Mouse (Mus musculus) heart, postnatal 0 days (tissue): ENCODE measurements around the gene Khdrbs1. TPM values are rescaled to one million over a fixed set of nuclear protein-coding genes. Genes with fewer than 3 reads are reported as not detected.
"Not testable (repeated sequence)": the region's sequence is repeated elsewhere in the genome, so short reads cannot be mapped to it uniquely, and the experiment has no call there.

Experiments
- ATAC-seq: fragments of 200-750 bp; cut with Nextera tagmentation; 2 replicates; pipeline ENCODE4 v1.8.0; 2017; ENCODE audit warnings: low read depth, moderate number of reproducible peaks, moderate library complexity; ENCODE audit not compliant: insufficient read depth
- DNase-seq: peaks from one replicate; pipeline ENCODE4 v3.0.0-alpha.2; 2016; ENCODE audit warnings: low spot score
- H3K27ac ChIP-seq: fragments of 300-500 bp; sonication (generic); 2 replicates; pipeline ENCODE4 v1.5.1; 2014; ENCODE audit warnings: low read depth, mild to moderate bottlenecking
- H3K27me3 ChIP-seq: fragments of 300-500 bp; sonication (generic); 2 replicates; pipeline ENCODE4 v1.6.1; 2014; ENCODE audit warnings: low read length, mixed read lengths; ENCODE audit not compliant: control insufficient read depth, insufficient read depth
- H3K36me3 ChIP-seq: fragments of 300-500 bp; sonication (generic); replicated peaks from 2 replicates; pipeline ENCODE4 v1.6.1; 2014; ENCODE audit warnings: low read length, mixed read lengths; ENCODE audit not compliant: control insufficient read depth, insufficient read depth
- H3K4me1 ChIP-seq: fragments of 300-500 bp; sonication (generic); 2 replicates; pipeline ENCODE4 v1.6.1; 2014; ENCODE audit warnings: antibody characterized with exemption; ENCODE audit not compliant: control insufficient read depth, insufficient read depth
- H3K4me2 ChIP-seq: fragments of 300-500 bp; sonication (generic); 2 replicates; pipeline ENCODE4 v1.6.1; 2014; ENCODE audit warnings: low read depth, mild to moderate bottlenecking, low read length, moderate library complexity
- H3K4me3 ChIP-seq: fragments of 300-500 bp; sonication (generic); 2 replicates; pipeline ENCODE4 v1.5.1; 2014; ENCODE audit warnings: low read depth, low read length
- H3K9ac ChIP-seq: fragments of 300-500 bp; sonication (generic); replicated peaks from 2 replicates; pipeline ENCODE4 v1.6.1; 2014; ENCODE audit warnings: low read depth, low read length, mixed read lengths
- H3K9me3 ChIP-seq: fragments of 300-500 bp; sonication (generic); replicated peaks from 2 replicates; pipeline ENCODE4 v1.6.1; 2016; ENCODE audit warnings: low read length; ENCODE audit not compliant: control insufficient read depth
- CTCF ChIP-seq: IDR thresholded peaks from 2 replicates; pipeline ENCODE4 v1.5.1; 2016; ENCODE audit warnings: antibody characterized with exemption, control low read depth, low read depth
- EP300 ChIP-seq: IDR thresholded peaks from 2 replicates; pipeline ENCODE4 v1.6.1; 2016; ENCODE audit warnings: antibody characterized with exemption, low read depth
- WGBS: fragments of 180-500 bp; shearing (Covaris S2); extraction: QIAGEN DNeasy Blood & Tissue Kit; methylation state at CpG from one replicate; pipeline ENCODE4 v1.1.7; 2014; 5-methylcytosine and 5-hydroxymethylcytosine counted together
- polyA plus RNA-seq: library from polyadenylated mRNA; unstranded; fragments of >200 nt; fragmentation: Nextera tagmentation; extraction: Ambion mirVana; gene quantifications from 2 replicates; pipeline ENCODE4 v1.2.1, GENCODE M21; 2015
- total RNA-seq: library from RNA; depleted of rRNA; stranded (reverse); fragments of >200 nt; gene quantifications from 2 replicates; pipeline ENCODE4 v1.2.3, GENCODE M21; 2014; ENCODE audit warnings: low replicate concordance

Khdrbs1 gene
- total and polyA plus RNA-seq, 2 experiments from 2014 or later: 43.5 to 44.7 TPM

- TF ChIP-seq EP300: no peak
- no peak for TF ChIP-seq CTCF
- H3K27me3 ChIP-seq: no peaks in the 10 kb centered on the region
- H3K27ac ChIP-seq: no peak overlapping the region
- H3K36me3 ChIP-seq: no peaks in the 10 kb centered on the region
- H3K9ac ChIP-seq: no peak overlapping the region
- no peak for DNase-seq
- H3K4me2 ChIP-seq: no peak overlapping the region
- H3K4me3 ChIP-seq: no peak overlapping the region
- no peak for ATAC-seq
- H3K4me1 ChIP-seq: peaks cover 16% of the 10 kb centered on the region
- H3K9me3 ChIP-seq: no peaks in the 10 kb centered on the region
- 68% methylated on average over 1 of the region's 1 CpGs for WGBS
Measured at GRCm38 (mm10) chr4:129736173-129736572, 5.9 kb downstream of the Khdrbs1 start.

GRCm38 (mm10) chr4:129735485-129735884 is 6.6 kb downstream of the Khdrbs1 start:
- not testable (repeated sequence) for H3K4me2 ChIP-seq, H3K27me3 ChIP-seq, ATAC-seq, DNase-seq, H3K4me3 ChIP-seq, H3K36me3 ChIP-seq, H3K9ac ChIP-seq, H3K9me3 ChIP-seq, H3K27ac ChIP-seq
- H3K4me1 ChIP-seq: peaks cover 14% of the 10 kb centered on the region
- WGBS: 94% methylated on average over 3 of the region's 4 CpGs

GRCm38 (mm10) chr4:129731423-129731822 is 10.7 kb downstream of the Khdrbs1 start:
- Histone ChIP-seq H3K27ac (no peak overlapping the region), H3K9me3 (no peaks in the 10 kb centered on the region), H3K36me3 (peaks cover 32% of the 10 kb centered on the region), H3K4me3 (no peak overlapping the region), H3K4me2 (no peak overlapping the region), H3K4me1 (no peaks in the 10 kb centered on the region; the same call in 1 of the 2 replicates), H3K9ac (no peak overlapping the region), H3K27me3 (no peaks in the 10 kb centered on the region)
- DNase-seq (no peak), ATAC-seq (no peak)
- TF ChIP-seq EP300 (no peak), CTCF (no peak)
- 78% methylated on average over 5 of the region's 5 CpGs for WGBS

- TF ChIP-seq CTCF: no peak
- TF ChIP-seq EP300: no peak
- Histone ChIP-seq H3K4me3 (no peak overlapping the region), H3K27me3 (no peaks in the 10 kb centered on the region), H3K4me2 (no peak overlapping the region), H3K27ac (no peak overlapping the region), H3K36me3 (peaks cover 84% of the 10 kb centered on the region), H3K4me1 (no peaks in the 10 kb centered on the region), H3K9ac (no peak overlapping the region), H3K9me3 (no peaks in the 10 kb centered on the region)
- DNase-seq: no peak
- no peak for ATAC-seq
- 75% methylated on average over 9 of the region's 9 CpGs for WGBS
Measured at GRCm38 (mm10) chr4:129716310-129716709, 25.8 kb downstream of the Khdrbs1 start.

DNA sequence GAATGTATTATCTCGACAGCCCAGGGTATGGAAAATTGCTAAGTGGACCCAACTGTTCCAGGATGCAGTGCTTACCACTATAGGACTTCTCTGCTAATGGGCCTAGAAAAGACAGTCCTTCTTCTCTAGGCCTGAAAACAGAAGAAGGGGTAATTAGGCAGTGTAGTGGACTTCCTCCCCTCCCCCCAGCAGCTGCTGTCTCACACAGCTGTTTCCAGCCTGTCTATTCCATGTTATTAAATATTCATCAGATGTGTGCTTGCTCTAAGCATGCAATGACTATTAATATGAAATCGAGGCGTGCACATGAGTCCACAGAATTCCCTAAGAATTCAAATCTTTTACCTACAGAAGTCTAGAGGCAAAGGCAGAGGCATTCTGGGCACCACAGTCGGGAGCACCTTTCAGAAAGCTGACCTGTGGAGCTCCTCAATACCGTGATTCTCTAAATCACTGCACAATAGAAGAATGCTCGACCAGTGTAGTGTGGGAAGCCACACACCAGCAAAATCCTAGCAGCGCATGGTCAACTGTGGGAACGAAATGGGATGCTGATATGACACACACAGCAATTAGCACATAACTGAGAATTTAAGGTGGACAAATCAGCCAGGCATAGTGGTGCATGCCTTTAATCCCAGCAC is 32.5 kb downstream of the Khdrbs1 start:
- no peaks in the 10 kb centered on the region for H3K4me1 ChIP-seq
- WGBS: 71% methylated on average over 8 of the region's 8 CpGs
- no peak overlapping the region for H3K9ac ChIP-seq
- no peaks in the 10 kb centered on the region for H3K9me3 ChIP-seq
- DNase-seq (no peak), ATAC-seq (no peak)
- no peak overlapping the region for H3K4me2 ChIP-seq
- H3K4me3 ChIP-seq: no peak overlapping the region
- H3K27ac ChIP-seq: peak overlapping the region; percentile 47; the same call in 1 of the 2 replicates
- peaks cover 97% of the 10 kb centered on the region for H3K36me3 ChIP-seq
- no peaks in the 10 kb centered on the region for H3K27me3 ChIP-seq
- no peak for TF ChIP-seq CTCF
- no peak for TF ChIP-seq EP300

- Histone ChIP-seq H3K4me2 (no peak overlapping the region), H3K27ac (no peak overlapping the region), H3K9ac (no peak overlapping the region), H3K4me3 (no peak overlapping the region), H3K4me1 (no peaks in the 10 kb centered on the region), H3K36me3 (peaks cover 88% of the 10 kb centered on the region), H3K27me3 (no peaks in the 10 kb centered on the region), H3K9me3 (no peaks in the 10 kb centered on the region)
- DNase-seq (no peak), ATAC-seq (no peak)
- 66% methylated on average over 3 of the region's 3 CpGs for WGBS
- TF ChIP-seq CTCF (no peak), EP300 (no peak)
Measured at GRCm38 (mm10) chr4:129706750-129707149, 35.4 kb downstream of the Khdrbs1 start.
